Mouse (Mus musculus) spleen, adult 2 months (tissue): ENCODE data around the gene Fam196b.

Experiments used
- CTCF ChIP-seq: fragments of 200-500 bp; IDR thresholded peaks from 2 replicates; pipeline ENCODE4 v1.5.1; 2011; ENCODE audit warnings: mild to moderate bottlenecking, inconsistent platforms; ENCODE audit not compliant: insufficient read depth, insufficient read length, insufficient replicate concordance; ENCODE audit errors: extremely low read depth
- POLR2A ChIP-seq: fragments of 200-500 bp; IDR thresholded peaks from 2 replicates; pipeline ENCODE4 v1.6.1; 2011; ENCODE audit warnings: low read depth, low read length, inconsistent platforms

GRCm38 (mm10) chr11:34355406-34355805 lies 40.8 kb downstream of the Fam196b start:
- TF ChIP-seq CTCF (no peak), POLR2A (no peak)
